Mouse (Mus musculus) skeletal muscle tissue, postnatal 0 days (tissue): ENCODE results near the gene Rtraf. TPM values are rescaled to one million over a fixed set of nuclear protein-coding genes. Genes with fewer than 3 reads are reported as not detected.

Experiments used
- polyA plus RNA-seq: library from polyadenylated mRNA; unstranded; fragments of >200 nt; fragmentation: Nextera tagmentation; extraction: Ambion mirVana; gene quantifications from 2 replicates; pipeline ENCODE4 v1.2.1, GENCODE M21; 2015

Rtraf gene
- polyA plus RNA-seq = 174 and 177 TPM in 2 replicates

GRCm38 (mm10) chr14:19823321-19824142, at the start of gene Rtraf:
TSS of gene Rtraf (minus strand) at chr14:19823824.

Other genes starting within 250 kb of the Rtraf start
- 0.73 and 0.79 TPM in 2 replicates for gene Gm2237, start 238.7 kb downstream of the Rtraf start, polyA plus RNA-seq
- gene Gm5458, start 221.2 kb downstream of the Rtraf start, polyA plus RNA-seq = not detected in 2 replicates
- gene Nid2, start 72.6 kb downstream of the Rtraf start, polyA plus RNA-seq = 55.1 and 56.3 TPM in 2 replicates
- gene Gng2, start 153.8 kb upstream of the Rtraf start, polyA plus RNA-seq = 15.9 and 21.1 TPM in 2 replicates